Mouse (Mus musculus): ENCODE data around the gene 2310034G01Rik.

DNA sequence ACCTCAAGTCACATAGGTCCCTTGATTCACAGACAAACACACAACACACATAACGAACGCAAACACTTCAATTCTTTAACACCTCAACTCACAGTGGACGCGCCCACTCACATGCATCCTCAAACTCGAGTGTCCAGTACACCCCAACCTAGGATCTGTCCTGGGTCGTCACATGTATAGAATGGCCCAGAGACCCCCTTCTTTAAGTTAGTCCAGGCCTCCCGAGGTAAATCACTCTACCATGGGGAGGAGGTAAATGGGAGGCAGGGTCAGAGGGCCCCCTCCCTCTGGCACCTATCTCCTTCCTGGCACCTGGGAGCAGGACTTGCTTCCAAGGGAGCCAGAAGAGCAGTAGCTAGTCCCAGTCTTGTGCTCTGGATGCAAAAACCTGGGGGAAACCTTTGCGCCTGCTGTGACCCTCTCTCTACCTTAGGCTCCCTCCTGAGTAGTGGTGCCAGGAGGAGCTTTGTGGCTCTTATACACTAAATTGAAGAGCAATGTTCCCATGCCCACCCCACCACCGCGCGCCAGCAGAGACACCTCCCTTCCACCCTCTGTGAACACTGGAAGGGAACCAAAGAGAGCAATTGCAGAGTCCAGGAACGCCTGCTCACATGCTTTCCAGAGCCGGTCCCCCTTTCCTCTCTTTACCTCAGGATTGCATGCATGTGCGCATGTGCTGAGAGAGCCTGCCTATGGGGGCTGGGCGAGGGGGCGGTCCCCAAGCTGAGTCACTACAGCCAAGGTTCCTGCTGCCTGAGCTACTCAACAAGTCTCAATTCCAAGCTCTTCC, 31.3 kb downstream of the 2310034G01Rik start:
- TF ChIP-seq EP300 (optimal IDR thresholded peaks at IDR 0.05) (no peak), CTCF (IDR thresholded peaks at IDR 0.05; ENCODE audit: low read depth) (no peak)

Measured in stomach, postnatal 0 days (tissue).